In genomic region chr9:15045084-15045669, GRCm38 (mm10) we compare ENCODE assay signal across 7 mouse cellular contexts. TPM values are rescaled to one million over a fixed set of nuclear protein-coding genes. Genes with fewer than 3 reads are reported as not detected.
DNase-seq lines count a peak whose midpoint lies in the region; ATAC-seq and TF ChIP-seq lines count a peak whose summit lies in the region.

Gene Panx1 (minus strand): TSS chr9:15045478.

- peak; percentile 74 for DNase-seq in adrenal gland, adult 2 months
- DNase-seq in embryonic facial prominence, embryonic 11.5 days (ENCODE audit: low spot score): peak; percentile 88
- peak; percentile 61 to 67 for DNase-seq in heart, adult 9 months (ENCODE audit: low spot score in 2 of 2)
- DNase-seq in kidney, adult 8-10 months: peak; percentile 11 to 36
- DNase-seq in liver: peak; percentile 58
- peak; percentile 92 for DNase-seq in midbrain, postnatal 0 days (ENCODE audit: low spot score)
- peak; percentile 44 to 61 for DNase-seq in spleen, postnatal 14 days (ENCODE audit: low spot score in 2 of 2)

- no peaks in the 10 kb centered on the region for H3K27me3 ChIP-seq in embryonic facial prominence, embryonic 11.5 days (ENCODE audit: control insufficient read depth, insufficient read depth, low read length)
- no peaks in the 10 kb centered on the region for H3K27me3 ChIP-seq in midbrain, postnatal 0 days (ENCODE audit: insufficient read depth, low read length)

- peak; percentile 89 for ATAC-seq in embryonic facial prominence, embryonic 11.5 days (replicated peaks; ENCODE audit: insufficient number of reproducible peaks, low FRiP score, low TSS enrichment, low read depth)
- ATAC-seq in midbrain, postnatal 0 days (ENCODE audit: low FRiP score): peak; percentile 93

- no peak for TF ChIP-seq CTCF in midbrain, postnatal 0 days (IDR thresholded peaks at IDR 0.05)

- no peaks in the 10 kb centered on the region for H3K9me3 ChIP-seq in embryonic facial prominence, embryonic 11.5 days (replicated peaks; ENCODE audit: control insufficient read depth, low read length)
- no peaks in the 10 kb centered on the region for H3K9me3 ChIP-seq in midbrain, postnatal 0 days (ENCODE audit: low read length)

- H3K4me1 ChIP-seq in embryonic facial prominence, embryonic 11.5 days (ENCODE audit: control insufficient read depth, insufficient read depth, low read length): no peaks in the 10 kb centered on the region
- peaks cover 20% of the 10 kb centered on the region; the same call in 1 of the 2 replicates for H3K4me1 ChIP-seq in midbrain, postnatal 0 days (ENCODE audit: insufficient read depth, low read length)

- peak within 1 kb of the TSS; percentile 56 for H3K4me2 ChIP-seq in embryonic facial prominence, embryonic 11.5 days (ENCODE audit: low read depth, low read length)
- H3K4me2 ChIP-seq in midbrain, postnatal 0 days (ENCODE audit: low read depth, low read length, poor library complexity, severe bottlenecking): peak within 1 kb of the TSS; percentile 71

- no peaks in the 10 kb centered on the region; the same call in 1 of the 2 replicates for H3K36me3 ChIP-seq in embryonic facial prominence, embryonic 11.5 days (replicated peaks; ENCODE audit: control insufficient read depth, insufficient read depth, low read depth, low read length)
- H3K36me3 ChIP-seq in midbrain, postnatal 0 days (ENCODE audit: insufficient read depth, low read length): no peaks in the 10 kb centered on the region

- H3K9ac ChIP-seq in embryonic facial prominence, embryonic 11.5 days (replicated peaks; ENCODE audit: low read length): peak within 1 kb of the TSS; percentile 95
- H3K9ac ChIP-seq in midbrain, postnatal 0 days (replicated peaks; ENCODE audit: low read length, poor library complexity, severe bottlenecking): peak within 1 kb of the TSS; percentile 96

- H3K4me3 ChIP-seq in embryonic facial prominence, embryonic 11.5 days (ENCODE audit: low read depth, low read length): peak within 1 kb of the TSS; percentile 84
- H3K4me3 ChIP-seq in midbrain, postnatal 0 days (ENCODE audit: low read depth, low read length): peak within 1 kb of the TSS; percentile 88

- WGBS in embryonic facial prominence, embryonic 11.5 days: under 1% methylated on average over 66 of the region's 68 CpGs
- WGBS in midbrain, postnatal 0 days: under 1% methylated on average over 68 of the region's 68 CpGs

- H3K27ac ChIP-seq in embryonic facial prominence, embryonic 11.5 days (replicated peaks; ENCODE audit: low read depth, low read length): peak within 1 kb of the TSS; percentile 82
- H3K27ac ChIP-seq in midbrain, postnatal 0 days (ENCODE audit: low read depth, low read length): peak within 1 kb of the TSS; percentile 93

RNA-seq across cellular contexts. Expression of gene Panx1, which starts in this region (rescaled TPM):
- total RNA-seq in adrenal gland, adult 2 months (2021): 10 to 100 TPM in 1 of 2 experiments, 1 to 10 TPM in 1; 7.1 to 10.1 TPM
- polyA plus RNA-seq in adrenal gland, adult 2 months (2012; rRNA removed): 21.1 and 27.5 TPM in 2 replicates
- 89.8 and 94.4 TPM in 2 replicates for polyA plus RNA-seq in embryonic facial prominence, embryonic 11.5 days (2014; fragmentation: Nextera tagmentation; extraction: Ambion mirVana)
- total RNA-seq in midbrain, postnatal 0 days (2014; rRNA removed): 136 and 143 TPM in 2 replicates
- polyA plus RNA-seq in midbrain, postnatal 0 days (2015; fragmentation: Nextera tagmentation; extraction: Ambion mirVana): 154 and 157 TPM in 2 replicates

Comparison
In these comparisons a context has a peak if more than half of its experiments do, and no peak if none do; other contexts are left out.
1. Peak in every context shown above with its lines: DNase-seq, ATAC-seq, H3K4me3 ChIP-seq and H3K27ac ChIP-seq.
2. RNA of gene Panx1 (total RNA-seq): 136 to 143 TPM in midbrain, postnatal 0 days; 7.1 to 10.1 TPM in adrenal gland, adult 2 months; every median in the first group is over 10 times any median in the second.
3. DNase-seq: peak in every context shown above with its lines; median percentile 92 in midbrain, postnatal 0 days; 88 in embryonic facial prominence, embryonic 11.5 days; 74 in adrenal gland, adult 2 months; 64 in heart, adult 9 months; 58 in liver; 52 in spleen, postnatal 14 days; 24 in kidney, adult 8-10 months.